Mouse (Mus musculus): ENCODE results near the gene Mast1. TPM values are rescaled to one million over a fixed set of nuclear protein-coding genes. Genes with fewer than 3 reads are reported as not detected.
A peak's percentile ranks its signal among the peaks of the same experiment; 100 is the strongest.

The Mast1 gene
- total and polyA plus RNA-seq, 3 experiments: 0.21 to 0.34 TPM; not detected in 1

- TF ChIP-seq RCOR1 (conservative IDR thresholded peaks at IDR 0.05; ENCODE audit: low read depth, low read length) (peak; percentile 78), SMC3 (IDR thresholded peaks at IDR 0.05; ENCODE audit: low read depth, low read length) (peak; percentile 40), MAX (IDR thresholded peaks at IDR 0.05; ENCODE audit: low read length) (peak; percentile 48), ETS1 (conservative IDR thresholded peaks at IDR 0.05; ENCODE audit: low read depth, low read length) (peak; percentile 97), KAT2A (IDR thresholded peaks at IDR 0.05; ENCODE audit: insufficient replicate concordance, low read length) (peak; percentile 86), ZMIZ1 (IDR thresholded peaks at IDR 0.05; ENCODE audit: low read depth, low read length) (peak; percentile 89), HCFC1 (IDR thresholded peaks at IDR 0.05; ENCODE audit: low read depth, low read length) (peak; percentile 64), ZKSCAN1 (IDR thresholded peaks at IDR 0.05; ENCODE audit: borderline replicate concordance, low read depth, low read length) (peak; percentile 17; the same call in 1 of the 2 replicates), MAZ (IDR thresholded peaks at IDR 0.05; ENCODE audit: low read depth, low read length) (peak; percentile 98), ZC3H11A (IDR thresholded peaks at IDR 0.05; ENCODE audit: low read depth, low read length) (no peak)
These were observed 39.0 kb upstream of the Mast1 start (continued) for GRCm38 (mm10) chr8:84976031-84976762.

DNA sequence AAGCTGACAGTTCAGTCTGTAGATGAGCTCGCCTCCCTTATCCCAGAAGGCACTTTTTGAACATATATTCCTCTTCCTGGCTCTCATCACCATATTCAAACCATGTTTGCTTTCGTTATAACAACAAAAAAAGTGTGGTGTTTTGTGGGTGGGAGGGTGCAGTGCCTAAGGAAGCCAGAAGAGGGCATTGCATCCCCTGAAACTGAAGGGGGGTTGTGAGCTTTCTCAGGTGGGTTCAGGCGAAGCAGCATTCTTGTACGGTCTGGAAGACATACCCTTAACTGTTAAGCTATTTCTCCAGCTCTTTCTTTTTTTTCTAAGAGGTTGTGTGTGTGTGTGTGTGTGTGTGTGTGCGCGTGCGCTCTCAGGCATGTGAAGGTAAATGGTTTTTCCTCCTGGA, 38.3 kb upstream of the Mast1 start:
- H3K4me1 ChIP-seq (ENCODE audit: control insufficient read depth in 1 of 2, insufficient read depth in 2 of 2): peaks cover 4 to 22% of the 10 kb centered on the region in 2 experiments; a peak in 3 of 4 replicates
- dilution Hi-C loops (cut with MboI; ENCODE audit: extremely low pct_ligation_motif_present, extremely low pct_unique_long_range_greater_than_20kb, low sequenced_read_pairs): no loop called here
- H3K9ac ChIP-seq (ENCODE audit: insufficient read depth, low read depth): peak overlapping the region; percentile 88
- no peaks in the 10 kb centered on the region for H3K9me3 ChIP-seq (replicated peaks; ENCODE audit: low read length)
- no peaks in the 10 kb centered on the region for H3K27me3 ChIP-seq (replicated peaks)
- DNase-seq (ENCODE audit: extremely low read depth): peak; percentile 83
- H3K79me2 ChIP-seq (replicated peaks; ENCODE audit: control insufficient read depth, extremely low read depth, insufficient read depth, poor library complexity, severe bottlenecking): peaks cover 24% of the 10 kb centered on the region
- H3K27ac ChIP-seq (ENCODE audit: insufficient read depth, low read depth): peak overlapping the region; percentile 92
- H3K36me3 ChIP-seq (replicated peaks in 1 of 2; ENCODE audit: control insufficient read depth in 1 of 2, insufficient read depth in 1 of 2, low read length in 1 of 2): peaks cover 25 to 37% of the 10 kb centered on the region in 2 experiments
- in situ Hi-C loops (cut with MboI; ENCODE audit: low pct_ligation_motif_present, low pct_unique_long_range_greater_than_20kb, low sequenced_read_pairs): no loop called here
- peak overlapping the region; percentile 98 for H3K4me2 ChIP-seq (ENCODE audit: insufficient read depth, low read depth, poor library complexity, severe bottlenecking)
- H3K4me3 ChIP-seq (replicated peaks in 1 of 3; ENCODE audit: low read depth in 2 of 3, low read length in 2 of 3, poor library complexity in 1 of 3): peak overlapping the region; percentile 82 to 94 (median 92)
- TF ChIP-seq CTCF (conservative IDR thresholded peaks at IDR 0.05 in 1 of 2, IDR thresholded peaks at IDR 0.05 in 1 of 2; ENCODE audit: low read depth in 2 of 2, low read length in 2 of 2) (peak; percentile 91 to 96), ETS1 (conservative IDR thresholded peaks at IDR 0.05; ENCODE audit: low read depth, low read length) (no peak; the same call in 1 of the 2 replicates), MYC (IDR thresholded peaks at IDR 0.05; ENCODE audit: low read depth, low read length) (peak; percentile 29; the same call in 1 of the 2 replicates), MAFK (IDR thresholded peaks at IDR 0.05; ENCODE audit: insufficient replicate concordance, low read length) (no peak), KAT2A (IDR thresholded peaks at IDR 0.05; ENCODE audit: insufficient replicate concordance, low read length) (no peak), SMC3 (IDR thresholded peaks at IDR 0.05; ENCODE audit: low read depth, low read length) (peak; percentile 97), MAZ (IDR thresholded peaks at IDR 0.05; ENCODE audit: low read depth, low read length) (peak; percentile 73; the same call in 1 of the 2 replicates), RCOR1 (conservative IDR thresholded peaks at IDR 0.05; ENCODE audit: low read depth, low read length) (no peak), SIN3A (IDR thresholded peaks at IDR 0.05; ENCODE audit: low read length) (peak; percentile 88), BHLHE40 (IDR thresholded peaks at IDR 0.05; ENCODE audit: low read depth, low read length) (peak; percentile 22; the same call in 1 of the 2 replicates), TBP (conservative IDR thresholded peaks at IDR 0.05; ENCODE audit: low read depth, low read length) (no peak; the same call in 1 of the 2 replicates), ZMIZ1 (IDR thresholded peaks at IDR 0.05; ENCODE audit: low read depth, low read length) (no peak), MXI1 (IDR thresholded peaks at IDR 0.05; ENCODE audit: low read depth, low read length) (no peak), JUN (IDR thresholded peaks at IDR 0.05; ENCODE audit: insufficient read depth, low read depth, low read length) (no peak), ZKSCAN1 (IDR thresholded peaks at IDR 0.05; ENCODE audit: borderline replicate concordance, low read depth, low read length) (no peak), ZNF384 (IDR thresholded peaks at IDR 0.05; ENCODE audit: low read depth, low read length) (peak; percentile 82), HCFC1 (IDR thresholded peaks at IDR 0.05; ENCODE audit: low read depth, low read length) (no peak; the same call in none of the 2 replicates), CHD2 (IDR thresholded peaks at IDR 0.05; ENCODE audit: low read length) (no peak; the same call in 1 of the 2 replicates), MAX (IDR thresholded peaks at IDR 0.05; ENCODE audit: low read length) (no peak), CHD1 (IDR thresholded peaks at IDR 0.05; ENCODE audit: low read depth, low read length) (no peak; the same call in 1 of the 2 replicates), USF1 (IDR thresholded peaks at IDR 0.05; ENCODE audit: low read depth, low read length) (no peak), UBTF (IDR thresholded peaks at IDR 0.05; ENCODE audit: low read depth, low read length) (no peak), ZC3H11A (IDR thresholded peaks at IDR 0.05; ENCODE audit: low read depth, low read length) (peak; percentile 94), E2F4 (IDR thresholded peaks at IDR 0.05; ENCODE audit: insufficient replicate concordance, low read depth, low read length) (no peak), PAX5 (IDR thresholded peaks at IDR 0.05; ENCODE audit: low read length) (no peak), GABPA (IDR thresholded peaks at IDR 0.05; ENCODE audit: insufficient replicate concordance, low read depth, low read length) (no peak), NELFE (IDR thresholded peaks at IDR 0.05; ENCODE audit: low read depth, low read length) (no peak; the same call in 1 of the 2 replicates), RAD21 (IDR thresholded peaks at IDR 0.05; ENCODE audit: low read depth, low read length) (peak; percentile 91), ELF1 (IDR thresholded peaks at IDR 0.05; ENCODE audit: low read depth, low read length) (peak; percentile 48; the same call in 1 of the 2 replicates), EP300 (IDR thresholded peaks at IDR 0.05; ENCODE audit: low read length) (no peak), POLR2A (IDR thresholded peaks at IDR 0.05; ENCODE audit: low read depth, low read length) (peak; percentile 17; the same call in 1 of the 2 replicates), JUND (conservative IDR thresholded peaks at IDR 0.05; ENCODE audit: low read depth, low read length) (0 out of 2 replicates have a peak, but pooled peaks have one; percentile 17), POLR2AphosphoS2 (IDR thresholded peaks at IDR 0.05; ENCODE audit: low read depth, low read length) (no peak)

All from CH12.LX (cell line).